Mouse (Mus musculus) cerebellum, adult 11 months (tissue): ENCODE measurements around the gene Gm37240.
"Not testable (repeated sequence)": the region's sequence is repeated elsewhere in the genome, so short reads cannot be mapped to it uniquely, and the experiment has no call there.

ENCODE experiments used
- DNase-seq: peaks from one replicate; pipeline ENCODE4 v3.0.0; 2022

Gm37240 gene

GRCm38 (mm10) chr3:84686799-84687487, 1200.4 kb downstream of the Gm37240 start:
- no peak for DNase-seq

GRCm38 (mm10) chr3:84686294-84686672, 1201.0 kb downstream of the Gm37240 start:
- no peak for DNase-seq

DNA sequence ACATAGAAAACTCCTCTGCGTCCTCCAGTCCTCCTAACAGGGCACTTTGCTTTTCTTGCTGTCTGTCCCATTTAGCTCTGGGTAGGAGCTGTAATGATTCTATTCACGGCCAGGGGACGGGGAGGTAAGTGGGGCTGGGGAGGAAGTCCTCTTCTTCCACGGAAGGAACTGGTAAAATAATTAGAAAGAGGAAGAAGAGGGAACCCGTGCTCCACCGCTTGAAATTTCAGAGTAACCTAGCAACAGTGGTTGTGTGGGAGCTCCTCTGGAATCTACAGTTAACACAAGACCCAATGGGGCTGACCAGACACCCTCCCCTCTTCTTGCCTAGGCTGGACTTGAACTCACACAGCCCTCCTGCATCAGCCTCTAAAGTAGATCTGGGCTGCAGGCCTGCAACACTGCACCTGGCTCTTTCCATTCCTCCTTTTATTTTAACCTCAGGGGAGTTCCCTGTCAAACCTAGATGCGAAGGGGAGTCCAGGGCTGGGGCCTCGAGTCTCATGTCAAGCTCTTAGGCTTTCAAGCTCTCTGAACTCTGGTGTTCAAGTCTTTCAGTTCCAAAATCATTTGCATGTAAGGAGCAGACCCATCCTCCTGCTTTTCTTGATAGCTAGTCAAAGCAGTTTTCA, 1201.5 kb downstream of the Gm37240 start:
- DNase-seq = no peak

- DNase-seq = no peak
These were observed 1203.5 kb downstream of the Gm37240 start for GRCm38 (mm10) chr3:84683788-84684187.

- DNase-seq = no peak
These were observed 1205.6 kb downstream of the Gm37240 start for GRCm38 (mm10) chr3:84681699-84682098.

DNA sequence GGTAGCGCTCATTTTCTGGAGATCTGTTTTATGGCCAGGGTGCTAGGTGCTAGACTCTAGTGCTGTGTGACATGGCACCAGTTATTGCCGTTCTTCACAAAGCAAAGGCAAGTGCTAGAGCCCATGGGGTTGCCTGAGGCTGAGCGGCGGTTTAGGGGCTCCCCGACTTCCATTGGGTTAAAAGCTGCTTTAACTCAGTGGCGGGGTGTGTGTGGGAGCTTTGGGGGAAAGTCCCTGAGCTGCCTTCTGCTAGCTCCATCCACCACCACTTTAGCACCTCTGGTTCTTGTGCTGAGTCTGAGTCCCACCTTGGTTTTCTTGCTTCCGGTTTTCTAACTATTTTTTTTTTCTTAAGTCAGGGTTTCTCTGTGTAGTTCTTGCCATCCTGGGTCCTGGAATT, 1207.3 kb downstream of the Gm37240 start:
- no peak for DNase-seq

- DNase-seq = no peak
These were observed 1207.8 kb downstream of the Gm37240 start for GRCm38 (mm10) chr3:84679542-84679941.

DNA sequence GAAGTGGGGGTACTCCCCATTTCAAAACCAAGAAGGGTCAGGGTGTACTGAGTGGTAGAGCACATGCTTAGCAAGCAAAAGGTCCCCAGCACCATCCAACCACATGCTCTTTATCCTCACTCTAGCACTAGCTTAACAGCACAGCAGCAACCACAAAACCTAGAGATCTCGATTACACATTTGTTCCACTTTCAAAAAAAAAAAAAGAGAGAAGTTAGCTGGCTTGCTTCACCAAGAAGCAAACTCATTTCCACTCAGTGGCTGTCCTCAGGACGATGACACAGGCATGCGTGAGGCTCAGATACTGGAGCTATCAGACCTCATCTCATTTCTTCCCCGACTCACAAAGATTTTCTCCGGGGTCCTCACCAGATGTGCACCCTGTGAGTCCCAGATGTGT, 1208.4 kb downstream of the Gm37240 start:
- no peak for DNase-seq

- no peak for DNase-seq
These were observed 1211.6 kb downstream of the Gm37240 start for GRCm38 (mm10) chr3:84675710-84676109.

DNA sequence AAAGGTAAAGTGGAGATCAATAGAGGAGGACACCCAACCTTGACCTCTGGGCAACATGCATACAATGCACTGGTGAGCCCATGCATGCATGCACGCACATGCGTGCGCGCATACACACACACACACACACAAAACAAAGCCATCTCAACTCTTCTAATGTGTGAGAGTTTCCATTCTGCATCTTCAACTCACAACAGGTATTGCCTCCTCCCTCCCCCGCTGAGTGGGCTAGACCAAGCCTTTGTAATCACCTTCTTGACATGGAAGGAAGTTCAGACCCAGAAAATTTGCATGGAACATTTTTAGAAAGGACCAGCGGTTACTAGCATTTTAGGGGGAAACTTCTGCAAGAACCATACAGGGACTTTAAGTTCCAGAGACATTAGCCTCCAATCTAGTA, 1213.8 kb downstream of the Gm37240 start:
- DNase-seq = no peak

GRCm38 (mm10) chr3:84672136-84672535, 1215.2 kb downstream of the Gm37240 start:
- DNase-seq = no peak

DNA sequence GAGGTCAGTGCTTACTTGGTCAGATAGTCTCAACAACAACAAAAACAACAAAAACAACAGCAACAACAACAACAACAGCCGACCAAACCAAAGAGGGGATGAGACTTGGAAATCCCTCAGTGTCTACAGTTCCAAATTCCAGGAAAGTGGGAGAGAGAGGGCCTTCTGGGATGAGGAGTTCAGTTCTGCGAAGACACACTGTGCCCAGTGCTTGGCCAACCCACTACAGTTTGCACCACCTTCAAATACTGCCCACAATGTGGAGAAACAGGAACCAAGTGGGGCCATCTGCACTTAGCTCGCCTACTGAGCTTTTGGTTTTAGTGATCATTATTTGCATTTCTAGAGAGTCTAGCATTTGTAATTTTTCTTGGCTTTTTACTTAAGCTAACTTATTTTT, 1218.4 kb downstream of the Gm37240 start:
- DNase-seq = no peak

GRCm38 (mm10) chr3:84665255-84666073, 1221.9 kb downstream of the Gm37240 start:
- DNase-seq = no peak

GRCm38 (mm10) chr3:84664686-84665085, 1222.6 kb downstream of the Gm37240 start:
- no peak for DNase-seq

DNA sequence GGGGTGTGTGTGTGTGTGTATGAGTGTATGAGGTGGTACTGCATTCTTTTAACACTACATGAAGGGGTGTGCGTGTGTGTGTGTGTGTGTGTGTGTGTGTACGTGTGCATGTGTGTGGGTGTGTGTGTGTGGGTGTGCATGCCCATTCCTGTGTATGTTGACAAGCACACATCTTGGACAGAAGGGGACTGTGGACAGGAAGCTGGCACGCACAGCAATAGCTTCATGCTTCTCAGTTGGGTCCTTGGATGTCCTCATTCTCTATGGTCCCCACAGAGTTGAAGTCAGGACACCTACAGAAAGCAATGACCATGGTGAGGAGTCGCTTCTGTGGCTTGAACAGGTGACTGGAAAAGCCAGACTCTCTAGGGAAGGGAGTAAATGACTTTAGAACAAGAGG, 1223.5 kb downstream of the Gm37240 start:
- DNase-seq = no peak

GRCm38 (mm10) chr3:84663079-84663478, 1224.2 kb downstream of the Gm37240 start:
- DNase-seq = no peak

DNA sequence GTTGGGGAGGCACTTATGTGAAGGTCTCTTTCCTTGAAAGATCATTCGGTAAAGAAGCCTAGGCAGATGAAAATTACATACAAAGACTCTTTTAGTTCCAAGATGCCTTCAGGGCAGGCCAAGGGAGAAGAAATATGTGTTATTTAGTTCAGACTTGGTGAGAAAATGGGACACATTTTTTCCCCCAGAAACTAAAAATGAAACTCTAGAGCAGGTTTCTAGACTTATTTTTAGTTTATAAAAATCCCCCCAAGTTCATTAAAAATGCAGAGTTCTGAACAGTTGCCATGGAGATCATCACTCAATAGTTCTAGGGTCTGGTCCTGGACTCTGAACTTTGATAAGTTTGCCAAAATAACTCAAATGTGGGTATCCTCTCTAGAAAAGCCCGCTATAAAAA, 1226.9 kb downstream of the Gm37240 start:
- DNase-seq = no peak

DNA sequence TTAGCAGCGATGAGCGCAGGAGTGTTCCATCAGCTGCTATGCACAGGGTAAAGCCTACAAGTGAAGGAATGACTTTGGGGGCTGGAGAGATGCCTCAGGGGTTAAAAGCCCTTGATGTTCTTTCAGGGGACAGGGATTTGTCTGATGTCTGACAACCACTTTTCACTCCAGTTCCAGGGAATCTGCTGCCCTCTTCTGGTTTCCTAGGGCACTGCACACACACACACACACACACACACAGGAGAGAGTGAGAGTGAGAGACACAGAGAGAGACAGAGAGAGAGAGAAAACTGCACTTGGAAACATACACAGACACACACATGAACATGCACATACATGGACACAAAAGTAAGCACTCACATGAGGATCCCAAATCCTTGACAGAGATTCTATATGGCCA, 1228.4 kb downstream of the Gm37240 start:
- no peak for DNase-seq

DNA sequence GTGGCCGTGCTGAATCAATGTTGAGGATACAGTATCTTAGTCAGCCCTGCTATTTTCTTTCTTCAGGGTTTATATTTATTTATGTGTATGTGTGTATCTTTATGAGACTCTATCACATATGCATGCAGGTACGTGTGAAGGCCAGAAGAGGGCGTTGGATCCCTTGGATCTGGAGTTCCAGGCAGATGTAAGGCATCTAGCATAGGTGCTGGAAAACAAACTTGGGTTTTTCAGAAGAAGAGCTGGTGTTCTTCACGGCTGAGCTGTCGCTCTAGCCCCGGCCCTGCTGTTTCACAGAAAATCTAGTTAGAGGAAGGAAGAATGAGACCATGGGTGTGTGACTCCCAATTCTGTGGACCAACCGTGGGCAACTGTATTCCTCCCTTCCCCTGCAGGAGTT, 1229.3 kb downstream of the Gm37240 start:
- DNase-seq = no peak

- no peak for DNase-seq
These were observed 1230.1 kb downstream of the Gm37240 start for GRCm38 (mm10) chr3:84657240-84657639.

GRCm38 (mm10) chr3:84655785-84656150, 1231.5 kb downstream of the Gm37240 start:
- DNase-seq = not testable (repeated sequence)

GRCm38 (mm10) chr3:84654900-84655784, 1232.2 kb downstream of the Gm37240 start:
- DNase-seq = no peak

GRCm38 (mm10) chr3:84654246-84654826, 1233.0 kb downstream of the Gm37240 start:
- DNase-seq = no peak
